Mouse (Mus musculus): ENCODE results near the gene Zfyve1. TPM values are rescaled to one million over a fixed set of nuclear protein-coding genes. Genes with fewer than 3 reads are reported as not detected.

The Zfyve1 gene
- total and polyA plus RNA-seq, 3 experiments: 8.0 to 8.3 TPM; not detected in 1

DNA sequence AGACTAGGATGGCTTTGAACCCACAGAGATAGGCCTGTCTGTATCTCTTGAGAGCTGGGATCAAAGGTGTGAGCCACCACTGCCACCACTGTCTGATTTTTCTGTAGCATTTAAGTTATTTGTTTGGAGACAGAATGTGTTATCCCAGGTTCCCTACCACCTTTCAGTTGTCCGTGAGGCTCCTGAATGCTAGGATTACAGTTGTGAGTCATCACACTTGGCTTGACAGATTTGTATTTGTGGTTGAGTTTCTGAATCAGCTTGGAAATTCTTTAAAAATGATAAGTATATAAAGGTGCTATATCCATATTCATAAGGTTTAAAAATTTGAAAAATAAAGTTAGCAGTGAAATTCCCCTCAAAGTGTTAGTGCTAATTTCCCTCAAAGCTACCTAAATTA is 46.1 kb upstream of the Zfyve1 start:
- peaks cover 26% of the 10 kb centered on the region for H3K79me2 ChIP-seq (ENCODE audit: control insufficient read depth, insufficient read depth, low read length, poor library complexity)
- peaks cover 32 to 69% of the 10 kb centered on the region in 2 experiments for H3K36me3 ChIP-seq (ENCODE audit: control insufficient read depth in 1 of 2, insufficient read depth in 2 of 2, low read length in 2 of 2)
- no peak for TF ChIP-seq BHLHE40 (IDR thresholded peaks at IDR 0.05; ENCODE audit: borderline replicate concordance, low read depth, low read length)
- no peak for TF ChIP-seq ZNF384 (IDR thresholded peaks at IDR 0.05; ENCODE audit: low read depth, low read length)
- no peak for TF ChIP-seq UBTF (IDR thresholded peaks at IDR 0.05; ENCODE audit: borderline replicate concordance, insufficient read depth, low read depth, low read length)
- TF ChIP-seq POLR2AphosphoS5 (IDR thresholded peaks at IDR 0.05; ENCODE audit: borderline replicate concordance, low read depth, low read length): no peak
- no peak for TF ChIP-seq SMC3 (IDR thresholded peaks at IDR 0.05; ENCODE audit: low read depth, low read length)
- TF ChIP-seq RCOR1 (IDR thresholded peaks at IDR 0.05; ENCODE audit: low read depth, low read length): no peak
- no peak for TF ChIP-seq SIN3A (IDR thresholded peaks at IDR 0.05; ENCODE audit: low read length)
- TF ChIP-seq CHD2 (IDR thresholded peaks at IDR 0.05; ENCODE audit: low read length): no peak
- no peaks in the 10 kb centered on the region for H3K9me3 ChIP-seq (replicated peaks; ENCODE audit: insufficient read depth, low read length)
- H3K27ac ChIP-seq (ENCODE audit: control insufficient read depth, low read depth, low read length): no peak overlapping the region
- no peak overlapping the region for H3K4me3 ChIP-seq (ENCODE audit: control insufficient read depth in 1 of 2, insufficient read depth in 1 of 2, low read depth in 2 of 2, low read length in 2 of 2)
- H3K9ac ChIP-seq (ENCODE audit: control insufficient read depth, low read depth, low read length, poor library complexity, severe bottlenecking): no peak overlapping the region
- H3K4me1 ChIP-seq (ENCODE audit: control insufficient read depth in 1 of 2, insufficient read depth in 2 of 2, low read length in 2 of 2): peaks cover 0 to 5% of the 10 kb centered on the region in 2 experiments; a peak in 2 of 4 replicates
- H3K27me3 ChIP-seq (ENCODE audit: control insufficient read depth in 1 of 2, insufficient read depth in 2 of 2, low read length in 2 of 2): no peaks in the 10 kb centered on the region
- DNase-seq (ENCODE audit: low read depth, low spot score): no peak

DNA sequence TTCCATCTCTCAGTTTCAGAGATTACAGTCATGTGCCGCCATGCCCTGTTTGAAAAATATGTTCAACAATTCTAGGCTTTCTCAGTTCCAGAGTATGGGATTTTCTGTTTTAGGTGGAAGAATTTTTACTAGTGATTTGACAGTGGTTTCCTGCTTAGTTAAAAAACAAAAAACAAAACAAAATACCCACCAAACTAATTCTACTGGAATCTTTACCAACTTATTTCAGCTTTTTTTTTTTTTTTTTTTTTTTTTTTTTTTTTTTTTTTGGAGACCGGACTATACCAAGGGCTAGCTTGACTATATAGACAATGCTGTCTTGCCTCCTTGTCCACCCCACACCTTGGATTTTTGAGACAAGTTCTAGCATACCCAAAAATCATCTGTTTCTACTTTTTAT is 44.2 kb upstream of the Zfyve1 start:
- no peak for TF ChIP-seq MYC (IDR thresholded peaks at IDR 0.05; ENCODE audit: low read depth, low read length)
- no peak for TF ChIP-seq MAFK (IDR thresholded peaks at IDR 0.05; ENCODE audit: borderline replicate concordance, low read depth, low read length)
- no peak for TF ChIP-seq NRF1 (IDR thresholded peaks at IDR 0.05; ENCODE audit: insufficient read depth, low read depth, low read length, poor library complexity, severe bottlenecking)
- TF ChIP-seq UBTF (IDR thresholded peaks at IDR 0.05; ENCODE audit: borderline replicate concordance, insufficient read depth, low read depth, low read length): no peak
- TF ChIP-seq POLR2A (IDR thresholded peaks at IDR 0.05; ENCODE audit: control insufficient read depth in 1 of 2, insufficient read depth in 1 of 2, low read depth in 1 of 2, low read length in 2 of 2, poor library complexity in 1 of 2): no peak
- no peak for TF ChIP-seq USF1 (IDR thresholded peaks at IDR 0.05; ENCODE audit: low read depth, low read length)
- peak; percentile 75 for TF ChIP-seq ZNF384 (IDR thresholded peaks at IDR 0.05; ENCODE audit: low read depth, low read length)
- TF ChIP-seq RAD21 (IDR thresholded peaks at IDR 0.05; ENCODE audit: low read depth, low read length): no peak
- no peak overlapping the region for H3K9ac ChIP-seq (ENCODE audit: control insufficient read depth, low read depth, low read length, poor library complexity, severe bottlenecking)
- peaks cover 39 to 64% of the 10 kb centered on the region in 2 experiments for H3K36me3 ChIP-seq (ENCODE audit: control insufficient read depth in 1 of 2, insufficient read depth in 2 of 2, low read length in 2 of 2)

DNA sequence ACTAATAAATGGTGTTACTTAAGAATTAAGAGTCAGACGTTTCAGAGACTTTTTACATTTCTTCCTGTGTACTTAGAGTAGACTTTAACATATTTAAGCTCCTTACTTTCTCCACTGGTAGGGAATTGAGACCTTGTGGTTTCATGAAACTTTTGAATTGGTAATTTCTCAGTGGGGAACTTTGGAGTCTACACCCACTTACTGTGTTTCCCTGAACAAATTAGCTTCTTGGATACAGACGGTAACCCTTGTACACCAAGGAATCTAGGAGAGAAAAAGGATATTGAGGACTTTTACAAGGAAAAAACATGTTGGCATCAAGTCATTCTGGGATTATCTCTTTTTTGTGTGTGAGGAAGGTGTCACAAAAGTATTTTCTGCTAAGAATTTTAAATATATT is 36.8 kb upstream of the Zfyve1 start:
- Histone ChIP-seq H3K9me3 (replicated peaks; ENCODE audit: insufficient read depth, low read length) (no peaks in the 10 kb centered on the region), H3K27me3 (ENCODE audit: control insufficient read depth in 1 of 2, insufficient read depth in 2 of 2, low read length in 2 of 2) (no peaks in the 10 kb centered on the region), H3K79me2 (ENCODE audit: control insufficient read depth, insufficient read depth, low read length, poor library complexity) (peaks cover 54% of the 10 kb centered on the region), H3K9ac (ENCODE audit: control insufficient read depth, low read depth, low read length, poor library complexity, severe bottlenecking) (peak overlapping the region; percentile 100), H3K4me1 (ENCODE audit: control insufficient read depth in 1 of 2, insufficient read depth in 2 of 2, low read length in 2 of 2) (peaks cover 0 to 8% of the 10 kb centered on the region in 2 experiments; a peak in 2 of 4 replicates), H3K36me3 (ENCODE audit: control insufficient read depth in 1 of 2, insufficient read depth in 2 of 2, low read length in 2 of 2) (peaks cover 29 to 41% of the 10 kb centered on the region in 2 experiments), H3K27ac (ENCODE audit: control insufficient read depth, low read depth, low read length) (no peak overlapping the region), H3K4me3 (ENCODE audit: control insufficient read depth in 1 of 2, insufficient read depth in 1 of 2, low read depth in 2 of 2, low read length in 2 of 2) (peak overlapping the region in 1 of 2 experiments; percentile 67; a peak in 3 of 4 replicates)
- DNase-seq (ENCODE audit: low read depth, low spot score): peak; percentile 36
- TF ChIP-seq CHD1 (IDR thresholded peaks at IDR 0.05; ENCODE audit: low read depth, low read length) (peak; percentile 53; the same call in 1 of the 2 replicates), KAT2A (conservative IDR thresholded peaks at IDR 0.05; ENCODE audit: low read depth, low read length) (no peak), NRF1 (IDR thresholded peaks at IDR 0.05; ENCODE audit: insufficient read depth, low read depth, low read length, poor library complexity, severe bottlenecking) (no peak), SIN3A (IDR thresholded peaks at IDR 0.05; ENCODE audit: low read length) (0 out of 2 replicates have a peak, but pooled peaks have one; percentile 7), RAD21 (IDR thresholded peaks at IDR 0.05; ENCODE audit: low read depth, low read length) (no peak)

More for the DNA sequence above, 44.2 kb upstream of the Zfyve1 start:
- Histone ChIP-seq H3K79me2 (ENCODE audit: control insufficient read depth, insufficient read depth, low read length, poor library complexity) (peaks cover 40% of the 10 kb centered on the region), H3K4me1 (ENCODE audit: control insufficient read depth in 1 of 2, insufficient read depth in 2 of 2, low read length in 2 of 2) (peaks cover 1 to 3% of the 10 kb centered on the region in 2 experiments; a peak in 3 of 4 replicates), H3K27ac (ENCODE audit: control insufficient read depth, low read depth, low read length) (no peak overlapping the region), H3K27me3 (ENCODE audit: control insufficient read depth in 1 of 2, insufficient read depth in 2 of 2, low read length in 2 of 2) (no peaks in the 10 kb centered on the region), H3K9me3 (replicated peaks; ENCODE audit: insufficient read depth, low read length) (no peaks in the 10 kb centered on the region), H3K4me3 (ENCODE audit: control insufficient read depth in 1 of 2, insufficient read depth in 1 of 2, low read depth in 2 of 2, low read length in 2 of 2) (no peak overlapping the region)
- DNase-seq (ENCODE audit: low read depth, low spot score): no peak
